Mouse (Mus musculus) lung, postnatal 25 days (tissue): ENCODE measurements around the gene Hes1.
"Not testable (repeated sequence)": the region's sequence is repeated elsewhere in the genome, so short reads cannot be mapped to it uniquely, and the experiment has no call there.

Experiments
- DNase-seq: peaks from one replicate; pipeline ENCODE4 v3.0.0; 2022; ENCODE audit warnings: low spot score

The Hes1 gene

DNA sequence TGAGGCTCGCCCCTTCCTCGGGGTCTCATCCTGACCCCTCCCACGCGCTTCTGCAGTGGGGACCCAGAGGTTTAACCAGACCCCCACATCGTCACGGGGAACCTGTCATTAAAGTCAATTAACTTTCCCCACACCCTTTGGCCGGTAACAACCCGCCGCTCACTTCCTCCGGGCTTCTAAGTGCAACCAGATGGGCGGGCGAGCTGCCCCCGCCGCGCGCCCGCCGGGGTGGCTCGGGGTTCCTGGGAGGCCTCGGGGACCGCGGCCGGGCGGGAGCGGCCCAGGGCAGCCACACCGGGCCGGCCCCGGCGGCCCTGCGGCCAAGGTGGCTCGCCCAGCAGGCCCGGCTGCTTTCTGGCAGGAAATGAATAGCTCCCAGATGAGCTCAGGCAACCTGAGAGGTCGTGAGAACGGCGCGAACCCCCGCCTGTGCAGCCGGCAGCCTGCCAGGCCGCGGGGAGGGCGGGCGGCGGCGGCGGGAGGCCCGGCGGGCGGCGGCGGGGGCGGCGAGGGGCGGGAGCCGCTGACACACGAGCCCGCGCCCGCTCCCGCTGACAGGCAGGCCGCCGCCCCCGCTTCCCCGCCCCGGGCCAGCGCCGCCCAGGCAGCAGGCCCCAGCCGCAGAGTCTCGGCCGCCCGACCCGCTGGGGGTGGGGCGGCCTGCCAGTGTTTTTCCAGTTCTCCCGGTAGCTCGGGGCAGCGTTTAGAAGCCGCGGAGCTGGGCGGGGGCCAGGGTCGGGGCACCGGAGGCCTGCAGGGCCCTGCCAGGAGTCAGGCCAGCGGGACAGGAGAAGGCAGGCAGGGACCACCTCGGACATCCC lies 6.0 kb downstream of the Hes1 start:
- DNase-seq, result peak; percentile 89

- DNase-seq, result no peak
Observed at GRCm38 (mm10) chr16:30070771-30071191, 6.6 kb downstream of the Hes1 start.

DNA sequence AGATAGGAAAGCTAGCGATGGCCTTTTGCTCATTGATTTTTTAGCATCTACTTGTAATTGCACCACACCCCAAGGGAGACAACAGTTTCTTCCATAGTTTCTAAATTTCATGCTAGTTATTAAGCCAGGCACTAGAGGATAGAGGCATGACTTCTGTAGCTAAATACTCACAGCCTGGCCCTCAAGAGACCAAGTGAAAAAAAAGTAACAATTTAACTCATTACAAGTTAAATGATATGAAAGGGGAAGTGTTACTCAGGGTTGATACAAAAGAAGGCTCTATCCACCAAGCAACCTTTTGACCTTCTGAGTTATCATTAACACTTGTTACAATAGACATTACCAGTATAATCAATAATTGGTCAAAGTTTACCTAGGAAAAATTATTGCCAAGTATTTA lies 9.1 kb downstream of the Hes1 start:
- DNase-seq, result no peak

- DNase-seq, result no peak
Observed at GRCm38 (mm10) chr16:30081498-30081897, 17.3 kb downstream of the Hes1 start.

GRCm38 (mm10) chr16:30081980-30082379 lies 17.8 kb downstream of the Hes1 start:
- DNase-seq, result no peak

DNA sequence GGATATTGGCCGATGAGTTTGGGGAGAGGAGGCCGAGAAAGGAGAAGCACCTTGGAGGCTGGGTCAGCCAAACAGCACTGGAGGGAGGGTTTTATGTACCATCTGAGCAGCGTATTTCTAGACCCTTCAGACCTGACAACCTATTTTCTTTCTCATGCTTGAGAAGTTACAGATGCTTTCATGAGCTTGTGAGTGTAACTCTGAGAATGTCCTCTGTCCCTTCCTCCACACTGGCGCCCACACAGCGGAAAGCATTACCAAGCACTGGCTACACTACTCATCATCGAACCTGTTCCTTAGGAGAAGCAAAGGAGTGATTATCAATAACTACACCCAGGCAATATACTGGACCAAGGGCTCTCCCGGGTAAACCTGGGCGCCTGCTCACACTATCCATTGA lies 18.8 kb downstream of the Hes1 start:
- DNase-seq, result no peak

- no peak for DNase-seq
Observed at GRCm38 (mm10) chr16:30083536-30083935, 19.4 kb downstream of the Hes1 start.

DNA sequence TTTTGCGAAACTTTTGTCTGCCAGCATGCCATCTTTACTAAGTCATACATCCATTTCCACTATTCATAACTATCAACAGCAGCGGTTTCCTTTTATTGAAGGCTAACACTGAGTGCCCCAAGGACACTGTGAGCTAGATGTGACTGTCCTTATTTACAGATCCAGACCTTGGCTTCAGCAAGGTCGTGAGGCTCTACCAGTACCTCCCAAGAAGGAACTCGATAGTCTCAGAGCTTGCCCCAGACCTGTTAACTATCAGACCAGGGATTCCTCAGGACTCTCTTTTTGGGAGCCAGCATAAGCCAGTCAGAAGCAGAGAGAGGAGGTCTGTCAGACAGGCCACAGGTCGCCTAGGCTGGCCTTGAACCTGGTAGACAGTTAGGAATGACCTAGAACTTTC lies 24.5 kb downstream of the Hes1 start:
- no peak for DNase-seq

DNA sequence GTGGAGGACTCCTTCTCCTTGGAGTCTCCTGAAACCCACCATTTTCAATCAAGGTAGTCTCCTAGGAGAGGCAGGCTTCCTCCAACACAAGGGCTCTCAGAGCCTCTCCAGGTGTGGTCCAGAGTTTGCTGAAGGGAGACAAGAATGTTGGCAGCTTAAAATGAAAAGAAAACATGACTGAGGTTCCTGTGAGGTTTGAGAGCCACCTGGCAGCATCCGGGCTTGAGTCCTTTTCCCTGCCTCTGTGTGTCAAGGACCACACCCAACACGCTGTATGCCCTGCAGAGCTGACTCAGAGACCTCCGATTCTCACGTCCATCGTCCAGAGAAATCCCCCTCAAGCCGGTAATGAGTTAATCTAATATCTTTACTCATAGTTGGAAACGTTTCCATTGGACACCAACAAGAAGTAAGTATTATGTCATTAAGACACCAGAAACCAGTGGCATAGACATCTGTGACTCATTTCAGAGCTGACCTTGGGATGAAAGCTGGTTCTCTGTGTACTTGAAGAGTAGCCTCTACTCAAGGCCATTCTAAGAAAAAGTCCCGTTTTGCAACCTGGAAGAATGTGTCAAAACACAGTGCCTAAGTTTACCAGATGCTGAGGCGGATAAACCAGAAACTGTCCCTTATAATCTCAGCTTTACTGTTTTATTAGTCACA lies 26.1 kb downstream of the Hes1 start:
- DNase-seq, result peak; percentile 37

DNA sequence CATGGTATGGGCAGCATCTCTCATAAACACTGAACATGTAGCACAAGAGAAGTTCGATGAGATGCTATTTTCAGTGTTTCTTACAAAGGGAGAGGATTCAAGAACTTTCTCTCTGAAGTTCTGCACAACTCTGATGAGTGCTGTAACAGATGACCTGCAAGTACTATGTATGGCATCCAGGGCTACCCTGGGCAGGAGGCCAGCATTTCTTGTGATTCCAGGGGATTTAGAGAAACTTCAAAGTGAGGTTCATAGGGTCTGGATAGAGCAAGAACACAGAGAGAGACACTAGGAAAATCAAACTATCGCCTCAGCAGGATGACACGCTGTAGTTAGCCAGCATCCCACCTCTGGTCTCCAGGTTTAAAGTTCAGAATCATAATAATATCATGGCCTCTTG lies 31.9 kb downstream of the Hes1 start:
- no peak for DNase-seq

- peak; percentile 36 for DNase-seq
Observed at GRCm38 (mm10) chr16:30096475-30096874, 32.3 kb downstream of the Hes1 start.

DNA sequence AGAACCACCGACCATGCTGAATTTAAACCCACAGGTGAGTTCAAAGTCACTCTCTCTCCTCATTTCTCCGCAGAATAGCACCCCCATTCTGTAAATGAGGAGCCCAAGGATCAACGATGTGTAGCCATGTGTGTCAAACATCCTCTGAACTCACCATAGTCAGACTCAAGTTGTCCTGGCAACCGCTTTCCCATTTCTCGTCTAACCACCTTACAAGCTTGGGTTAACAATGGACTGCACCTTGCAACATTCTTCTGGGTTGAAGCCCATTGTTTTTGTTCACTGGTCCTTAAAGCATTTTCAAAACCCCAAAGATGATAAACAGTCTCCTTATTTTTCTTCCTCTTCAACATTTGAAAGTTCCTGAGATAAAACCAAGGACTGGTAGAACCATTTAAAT lies 34.9 kb downstream of the Hes1 start:
- no peak for DNase-seq

DNA sequence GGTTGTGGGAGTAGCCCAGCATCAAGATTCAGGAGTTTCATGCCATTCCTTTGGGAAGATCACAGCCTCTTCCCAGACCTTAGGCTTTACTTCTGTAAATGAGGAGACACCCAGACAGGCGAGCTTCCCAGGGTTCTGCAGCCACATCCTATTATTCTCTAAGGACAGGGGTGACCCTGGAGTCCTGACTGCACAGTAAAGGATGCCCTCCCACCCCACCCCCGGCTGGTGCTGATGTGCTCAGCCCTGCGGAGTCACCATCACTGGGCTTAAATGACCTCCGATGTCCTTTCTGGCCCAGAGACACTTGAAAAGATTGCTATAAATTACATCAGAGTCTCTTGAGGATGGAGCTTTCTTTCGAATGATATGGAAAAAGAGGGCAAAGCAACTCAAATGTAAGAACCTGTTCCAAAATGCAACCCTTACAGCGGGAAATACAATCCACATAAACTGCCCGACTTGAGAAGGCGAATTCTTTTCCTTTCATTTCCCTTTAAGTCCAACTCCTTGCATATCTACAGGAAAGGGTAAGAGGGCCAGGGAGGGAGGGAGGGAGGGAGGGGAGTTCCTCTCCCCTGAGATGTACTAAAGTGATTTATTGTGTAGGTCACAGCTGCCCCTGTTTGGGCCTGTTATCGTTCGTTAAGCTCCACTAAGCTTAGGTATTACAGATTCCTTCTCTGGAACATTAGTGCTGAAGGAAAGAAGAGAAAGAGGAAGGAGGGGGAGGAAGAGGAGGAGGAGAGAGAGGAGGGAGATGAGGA lies 38.1 kb downstream of the Hes1 start:
- no peak for DNase-seq

GRCm38 (mm10) chr16:30102982-30103381 lies 38.8 kb downstream of the Hes1 start:
- DNase-seq, result no peak

DNA sequence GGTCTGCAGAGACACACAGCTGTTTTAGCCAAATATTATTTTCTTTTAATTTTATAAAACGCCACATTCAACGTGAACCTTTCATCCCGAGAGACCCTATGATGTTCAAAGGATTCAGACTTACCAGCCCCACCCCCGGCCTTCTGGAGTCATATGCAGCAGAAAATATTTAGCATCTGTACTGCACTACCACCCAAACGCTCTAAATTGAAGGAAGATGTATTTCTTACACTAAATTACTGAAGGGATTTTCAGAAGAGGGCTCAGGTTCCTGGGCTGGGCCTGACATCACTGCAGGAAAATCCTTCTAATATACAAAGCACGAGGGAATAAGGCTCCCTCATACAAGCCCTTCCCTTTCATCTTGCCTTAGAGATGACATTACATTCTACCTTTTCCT lies 39.3 kb downstream of the Hes1 start:
- no peak for DNase-seq

- DNase-seq, result no peak
Observed at GRCm38 (mm10) chr16:30104363-30104762, 40.2 kb downstream of the Hes1 start.

GRCm38 (mm10) chr16:30105476-30105875 lies 41.3 kb downstream of the Hes1 start:
- DNase-seq, result no peak

DNA sequence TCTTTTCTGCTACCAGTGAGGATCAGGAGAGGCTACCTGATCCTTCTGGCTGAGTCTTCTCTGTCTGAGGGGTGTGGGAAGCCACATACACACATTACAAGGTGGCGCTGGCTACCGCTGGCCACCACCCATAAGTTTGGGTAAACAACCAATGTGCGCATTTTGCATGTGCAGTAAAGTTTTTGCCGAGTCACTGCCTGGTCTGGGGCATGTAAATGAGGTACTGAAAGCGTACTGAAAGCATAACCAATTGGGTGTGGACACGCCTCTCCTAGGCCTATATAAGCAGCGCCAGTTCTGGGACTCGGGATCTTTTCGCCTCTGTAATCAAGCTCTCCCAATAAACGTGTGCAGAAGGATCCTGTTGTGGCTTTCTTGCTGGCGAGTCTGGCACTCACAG lies 44.0 kb downstream of the Hes1 start:
- not testable (repeated sequence) for DNase-seq

DNA sequence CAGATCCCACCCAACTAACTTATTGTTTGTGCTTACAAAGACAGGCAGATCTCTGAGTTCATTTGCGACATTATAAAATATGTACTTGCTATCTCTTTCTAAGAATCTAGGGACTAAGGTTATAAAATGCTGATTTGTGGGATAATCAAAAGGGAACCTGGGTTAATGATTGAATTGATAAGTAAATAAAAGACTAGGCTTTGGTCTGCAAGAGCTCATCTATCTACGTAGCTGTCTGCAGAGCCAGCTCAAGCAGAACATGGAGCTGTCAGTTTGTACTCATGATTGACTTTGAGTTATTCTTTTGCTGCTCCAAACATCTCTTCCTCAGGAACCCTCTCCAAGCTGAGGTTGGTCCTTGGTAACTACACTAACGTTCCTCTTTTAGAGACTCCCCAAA lies 46.3 kb downstream of the Hes1 start:
- DNase-seq, result no peak

DNA sequence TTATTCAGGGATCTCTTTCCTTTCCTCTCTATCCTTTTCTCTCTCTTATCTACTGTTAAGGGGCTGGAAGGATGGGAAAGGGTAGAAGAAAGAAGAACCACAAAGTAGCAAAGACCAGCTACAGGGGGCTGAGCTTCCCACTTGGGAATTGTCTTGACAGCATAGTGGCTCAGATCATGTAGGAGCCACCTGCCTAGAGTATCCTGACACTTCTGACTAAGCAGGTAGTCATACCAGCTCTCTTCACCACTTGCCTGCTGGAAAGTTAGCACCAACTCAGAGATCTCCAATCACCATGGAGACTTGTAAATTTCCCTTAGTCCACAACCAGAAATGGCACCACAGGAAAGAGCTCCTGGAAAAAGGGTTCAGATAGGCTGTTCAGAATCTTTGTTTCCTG lies 46.9 kb downstream of the Hes1 start:
- DNase-seq, result no peak

DNA sequence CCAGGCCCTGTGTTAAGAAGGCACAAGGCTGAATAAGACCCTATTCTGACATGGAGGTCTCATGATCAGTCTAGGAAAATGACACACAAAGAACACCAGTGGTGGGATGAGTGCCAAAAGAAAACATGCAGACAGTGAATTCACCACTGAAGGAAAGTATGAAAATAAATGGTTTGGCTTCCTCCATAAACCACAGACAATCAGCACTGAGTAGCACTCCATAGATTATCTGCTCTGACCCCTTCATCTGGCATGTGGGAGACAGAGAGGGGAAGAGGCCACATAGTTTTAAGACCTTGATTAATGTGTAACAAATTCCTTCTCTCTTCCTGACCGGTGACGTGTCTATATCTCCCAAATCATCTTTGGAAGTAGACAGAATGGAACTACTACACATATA lies 47.4 kb downstream of the Hes1 start:
- no peak for DNase-seq

- peak; percentile 53 for DNase-seq
Observed at GRCm38 (mm10) chr16:30113170-30113569, 49.0 kb downstream of the Hes1 start.

DNA sequence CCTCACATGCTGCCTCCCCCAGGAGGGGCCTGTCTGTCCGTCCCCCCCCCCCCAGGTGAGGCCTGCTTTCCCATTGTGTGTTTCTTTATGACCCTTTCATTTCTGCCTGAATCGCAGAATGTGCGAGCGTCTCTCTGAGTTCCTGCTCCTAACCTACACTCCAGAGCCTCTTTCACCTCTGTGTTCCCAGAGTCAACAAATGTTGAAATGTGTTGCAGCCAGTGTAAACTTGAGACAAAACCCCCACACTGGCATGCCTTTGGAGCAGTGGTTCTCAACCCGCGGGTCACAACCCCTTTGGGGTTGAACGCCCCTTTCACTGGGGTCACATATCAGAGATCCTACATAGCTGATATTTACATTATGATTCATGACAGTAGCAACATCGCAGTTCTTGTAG lies 49.6 kb downstream of the Hes1 start:
- DNase-seq, result peak; percentile 40
